Mouse (Mus musculus) heart, postnatal 0 days (tissue): Measurements from ENCODE around the gene Dlst.

Source experiments
- CTCF ChIP-seq: IDR thresholded peaks from 2 replicates; pipeline ENCODE4 v1.5.1; 2016; ENCODE audit warnings: antibody characterized with exemption, control low read depth, low read depth
- EP300 ChIP-seq: IDR thresholded peaks from 2 replicates; pipeline ENCODE4 v1.6.1; 2016; ENCODE audit warnings: antibody characterized with exemption, low read depth

DNA sequence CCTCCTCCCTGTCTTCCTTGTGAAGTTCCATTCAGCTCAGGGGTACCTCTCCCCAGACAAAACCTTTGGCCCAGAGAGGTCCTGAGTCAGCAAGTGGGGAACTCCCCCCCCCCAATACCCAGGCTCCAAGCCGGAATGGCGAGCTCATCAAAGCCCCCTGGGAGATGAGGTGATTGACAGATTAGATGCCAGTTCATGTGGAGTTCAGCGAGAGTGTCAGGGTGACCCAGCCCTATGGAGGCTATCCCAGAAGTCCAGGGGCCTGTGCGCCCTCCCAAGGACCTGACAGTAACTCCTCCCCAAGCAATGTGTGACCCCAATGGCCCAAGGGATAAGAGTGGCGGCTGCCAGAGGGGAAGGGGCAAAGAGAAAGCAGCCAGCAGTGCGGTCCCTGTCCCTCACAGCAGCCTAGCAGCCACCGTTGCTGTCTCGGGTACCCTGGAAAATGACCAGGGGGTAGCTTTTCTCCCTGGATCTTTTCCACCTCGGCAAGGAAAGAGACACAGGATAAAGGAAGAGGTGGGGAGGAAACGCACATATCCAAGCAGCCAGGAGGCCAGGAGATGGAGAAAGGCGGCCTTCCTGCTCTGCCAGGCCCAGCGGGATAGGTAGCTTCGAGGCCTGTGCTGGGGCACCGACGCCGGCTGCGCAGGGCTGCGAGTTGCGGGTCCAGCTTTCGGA, 39.8 kb downstream of the Dlst start:
- TF ChIP-seq CTCF (no peak), EP300 (no peak)
